Mouse (Mus musculus): ENCODE results near the gene Dupd1. TPM values are rescaled to one million over a fixed set of nuclear protein-coding genes. Genes with fewer than 3 reads are reported as not detected.

Dupd1 gene
- total RNA-seq (2023), result not detected

GRCm38 (mm10) chr14:21714486-21714885, at the start of gene Dupd1:
Gene Dupd1, minus strand, starts transcription at chr14:21714576.

GRCm38 (mm10) chr14:21750881-21751542, 36.6 kb upstream of the Dupd1 start, which contains the start of gene Dusp13:
Gene Dusp13, minus strand, starts transcription at chr14:21751181.

GRCm38 (mm10) chr14:21750008-21750880, 35.9 kb upstream of the Dupd1 start, which contains the start of gene Samd8:
Gene Samd8, plus strand, starts transcription at chr14:21750531.

Other genes starting within 250 kb of the Dupd1 start
- gene Kat6b, start 233.1 kb downstream of the Dupd1 start, total RNA-seq (2023), result 10 to 100 TPM; 43.4 to 47.8 TPM
- gene Samd8, start 36.0 kb upstream of the Dupd1 start, total RNA-seq (2023), result 10 to 100 TPM; 23.9 to 27.5 TPM
- gene Dusp13, start 36.6 kb upstream of the Dupd1 start, total RNA-seq (2023), result not detected
- gene Vdac2, start 110.7 kb upstream of the Dupd1 start, total RNA-seq (2023), result 100 to 1,000 TPM; 142 to 156 TPM
- gene Comtd1, start 134.4 kb upstream of the Dupd1 start, total RNA-seq (2023), result 1 to 10 TPM; 6.6 to 9.9 TPM